Mouse (Mus musculus) neural tube, embryonic 15.5 days (tissue): ENCODE results near the gene Col8a2. TPM values are rescaled to one million over a fixed set of nuclear protein-coding genes. Genes with fewer than 3 reads are reported as not detected.

Experiments used
- ATAC-seq: fragments of 200-750 bp; cut with Nextera tagmentation; 2 replicates; pipeline ENCODE4 v1.8.0; 2017; ENCODE audit warnings: mild to moderate bottlenecking, moderate TSS enrichment, moderate library complexity; ENCODE audit not compliant: low FRiP score
- H3K27ac ChIP-seq: fragments of 300-500 bp; sonication (generic); replicated peaks from 2 replicates; pipeline ENCODE4 v1.5.1; 2015; ENCODE audit warnings: mild to moderate bottlenecking, inconsistent platforms
- H3K27me3 ChIP-seq: fragments of 300-500 bp; sonication (generic); replicated peaks from 2 replicates; pipeline ENCODE4 v1.6.1; 2015; ENCODE audit warnings: inconsistent platforms
- H3K36me3 ChIP-seq: fragments of 300-500 bp; sonication (generic); 2 replicates; pipeline ENCODE4 v1.6.1; 2015; ENCODE audit warnings: inconsistent platforms
- H3K4me1 ChIP-seq: fragments of 300-500 bp; sonication (generic); 2 replicates; pipeline ENCODE4 v1.6.1; 2015; ENCODE audit warnings: inconsistent platforms
- H3K4me2 ChIP-seq: fragments of 300-500 bp; sonication (generic); 2 replicates; pipeline ENCODE4 v1.6.1; 2015; ENCODE audit warnings: inconsistent platforms, mild to moderate bottlenecking, moderate library complexity
- H3K4me3 ChIP-seq: fragments of 300-500 bp; sonication (generic); replicated peaks from 2 replicates; pipeline ENCODE4 v1.5.1; 2015; ENCODE audit warnings: mild to moderate bottlenecking, inconsistent platforms
- H3K9ac ChIP-seq: fragments of 300-500 bp; sonication (generic); replicated peaks from 2 replicates; pipeline ENCODE4 v1.6.1; 2015; ENCODE audit warnings: mild to moderate bottlenecking, inconsistent platforms
- H3K9me3 ChIP-seq: fragments of 300-500 bp; sonication (generic); replicated peaks from 2 replicates; pipeline ENCODE4 v1.6.1; 2016; ENCODE audit warnings: inconsistent platforms
- WGBS: fragments of 180-500 bp; shearing (Covaris S2); methylation state at CpG from one replicate; pipeline ENCODE4 v1.1.7; 2015; ENCODE audit warnings: mixed read lengths; 5-methylcytosine and 5-hydroxymethylcytosine counted together
- polyA plus RNA-seq: library from polyadenylated mRNA; unstranded; fragments of >200 nt; fragmentation: Nextera tagmentation; extraction: Ambion mirVana; gene quantifications from 2 replicates; pipeline ENCODE4 v1.2.1, GENCODE M21; 2015

Gene Col8a2
- polyA plus RNA-seq, 1 experiment from 2014 or later = 7.4 TPM

DNA sequence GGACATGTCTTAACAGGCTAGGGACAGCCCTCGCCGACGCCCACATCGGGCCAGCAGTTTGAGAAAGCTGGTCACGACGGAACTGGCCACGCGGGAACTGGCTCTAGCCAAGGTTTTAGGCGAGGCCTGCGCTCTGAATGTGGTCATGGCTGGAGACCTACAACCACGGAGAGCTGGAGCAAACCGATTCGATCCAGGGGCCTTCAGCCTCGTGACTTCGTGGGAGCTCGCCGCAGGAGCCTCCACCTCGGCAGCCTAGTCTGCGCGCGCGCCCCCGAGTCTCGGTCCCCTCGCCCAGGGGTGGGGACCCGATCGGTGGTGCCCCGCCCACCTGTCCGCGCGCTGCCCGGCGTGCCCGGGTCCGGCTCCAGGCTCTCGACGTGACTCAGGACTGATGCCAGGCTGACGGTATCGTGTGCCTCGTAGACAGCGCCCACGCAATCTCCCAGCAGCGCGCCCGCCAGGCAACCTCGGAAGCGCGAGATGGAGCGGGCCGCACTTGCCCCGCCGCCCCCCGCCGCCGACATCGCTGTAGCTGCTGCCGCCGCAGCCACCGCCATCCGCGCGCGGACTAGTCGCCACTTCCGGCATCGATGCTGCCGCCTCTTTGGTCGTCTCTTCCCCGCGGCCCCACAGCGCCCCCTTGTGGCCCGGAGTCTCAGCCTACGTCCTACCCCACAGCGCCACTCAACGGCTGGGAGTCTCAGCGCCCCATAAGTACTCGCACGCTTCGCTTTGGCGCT lies 34.7 kb downstream of the Col8a2 start, which contains the start of gene Adprhl2:
Gene Adprhl2, minus strand, starts transcription at position 593 of the 743 bp plus-strand sequence.
- Histone ChIP-seq H3K27ac (peak within 1 kb of the TSS; percentile 91), H3K27me3 (peaks cover 23% of the 10 kb centered on the region), H3K4me1 (peaks cover 33% of the 10 kb centered on the region), H3K4me3 (peak within 1 kb of the TSS; percentile 77), H3K9ac (peak within 1 kb of the TSS; percentile 74), H3K9me3 (no peaks in the 10 kb centered on the region), H3K36me3 (peaks cover 24% of the 10 kb centered on the region), H3K4me2 (peak within 1 kb of the TSS; percentile 81)
- peak; percentile 87 for ATAC-seq
- under 1% methylated on average over 73 of the region's 80 CpGs for WGBS

DNA sequence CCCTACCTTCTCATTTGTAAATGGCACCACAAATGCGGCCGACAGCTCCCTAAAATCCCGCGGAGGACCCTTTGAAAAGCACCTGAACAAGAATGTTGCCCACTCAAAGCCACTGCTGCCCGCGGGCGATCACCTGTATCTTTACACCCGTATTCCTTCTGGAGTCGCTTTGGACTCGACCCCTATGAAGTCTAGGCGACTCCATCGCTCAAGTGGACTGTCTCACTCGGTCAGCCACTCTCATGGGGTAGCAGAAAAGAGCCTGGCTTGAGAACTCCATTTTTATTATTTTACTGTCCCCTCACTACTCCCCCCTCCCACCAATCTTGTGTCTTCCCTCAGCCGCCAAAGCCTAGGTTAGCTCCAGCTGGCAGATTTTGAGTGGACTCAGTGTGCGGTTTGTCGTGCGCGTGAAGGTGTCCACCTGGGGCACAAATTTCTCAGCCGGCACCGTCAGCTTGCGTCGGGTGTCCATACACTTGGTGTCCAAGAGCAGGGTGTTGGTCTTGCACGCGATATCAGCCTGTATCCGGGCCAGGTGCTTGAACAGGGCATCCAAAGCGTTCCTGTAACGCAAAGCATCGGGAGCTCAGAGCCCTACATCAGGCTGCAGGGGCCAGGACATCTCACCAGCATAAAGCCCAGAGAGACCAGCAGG lies 35.4 kb downstream of the Col8a2 start:
- Histone ChIP-seq H3K4me2 (peak overlapping the region; percentile 81), H3K4me3 (peak overlapping the region; percentile 77), H3K9ac (no peak overlapping the region; the same call in 1 of the 2 replicates), H3K27me3 (peaks cover 23% of the 10 kb centered on the region), H3K9me3 (no peaks in the 10 kb centered on the region), H3K36me3 (peaks cover 17% of the 10 kb centered on the region), H3K27ac (no peak overlapping the region), H3K4me1 (peaks cover 33% of the 10 kb centered on the region)
- peak; percentile 35 for ATAC-seq
- 54% methylated on average over 28 of the region's 28 CpGs for WGBS

DNA sequence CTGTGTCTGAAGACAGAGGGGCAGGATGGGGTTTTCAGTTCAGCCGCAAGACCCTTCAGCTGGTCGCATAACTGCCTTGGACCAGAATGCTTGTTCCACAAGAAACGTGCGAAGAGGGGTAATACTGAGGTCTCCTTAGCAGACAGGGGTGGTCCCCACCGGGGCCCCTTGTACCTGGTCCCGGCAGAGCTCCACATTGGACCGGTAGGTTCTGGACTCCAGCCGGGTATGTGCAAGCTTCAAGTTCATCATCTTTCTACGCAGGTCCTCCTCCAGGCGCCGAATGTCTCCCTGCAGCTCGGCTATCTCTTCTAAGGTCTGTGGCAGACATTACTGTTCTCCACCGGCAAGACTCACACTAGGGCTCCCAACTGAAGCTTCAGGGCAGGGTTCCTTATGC lies 36.1 kb downstream of the Col8a2 start:
- ATAC-seq = no peak
- peaks cover 23% of the 10 kb centered on the region for H3K27me3 ChIP-seq
- no peak overlapping the region for H3K4me3 ChIP-seq
- no peak overlapping the region for H3K9ac ChIP-seq
- no peaks in the 10 kb centered on the region for H3K9me3 ChIP-seq
- H3K4me2 ChIP-seq = no peak overlapping the region
- 95% methylated on average over 13 of the region's 13 CpGs for WGBS
- peaks cover 10% of the 10 kb centered on the region for H3K36me3 ChIP-seq
- peaks cover 33% of the 10 kb centered on the region for H3K4me1 ChIP-seq
- no peak overlapping the region for H3K27ac ChIP-seq

DNA sequence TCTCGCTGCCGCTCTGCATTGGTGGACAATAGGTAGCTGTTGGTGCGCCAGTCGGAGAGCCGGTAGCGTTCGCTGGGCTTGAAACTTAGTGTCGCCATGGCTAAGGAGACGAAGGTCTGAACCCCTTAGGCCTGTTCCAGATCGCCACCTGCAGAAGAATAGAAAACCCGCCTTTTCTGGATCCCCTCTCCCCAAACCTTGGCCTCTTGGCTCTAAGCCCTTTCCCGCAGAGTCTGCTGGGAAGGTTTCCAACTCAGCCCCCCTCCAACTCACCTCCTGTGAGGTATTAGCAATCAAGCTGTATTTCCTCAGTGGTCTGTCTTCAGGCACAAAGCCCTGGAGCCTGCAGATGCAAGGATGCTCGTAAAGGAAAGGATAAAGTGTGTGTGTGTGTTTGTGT lies 38.3 kb downstream of the Col8a2 start:
- Histone ChIP-seq H3K27me3 (peaks cover 23% of the 10 kb centered on the region), H3K4me3 (no peak overlapping the region), H3K4me2 (peak overlapping the region; percentile 46), H3K9me3 (no peaks in the 10 kb centered on the region), H3K36me3 (peaks cover under 1% of the 10 kb centered on the region; the same call in 1 of the 2 replicates), H3K4me1 (peaks cover 29% of the 10 kb centered on the region), H3K9ac (no peak overlapping the region), H3K27ac (no peak overlapping the region)
- no peak for ATAC-seq
- 28% methylated on average over 13 of the region's 13 CpGs for WGBS

DNA sequence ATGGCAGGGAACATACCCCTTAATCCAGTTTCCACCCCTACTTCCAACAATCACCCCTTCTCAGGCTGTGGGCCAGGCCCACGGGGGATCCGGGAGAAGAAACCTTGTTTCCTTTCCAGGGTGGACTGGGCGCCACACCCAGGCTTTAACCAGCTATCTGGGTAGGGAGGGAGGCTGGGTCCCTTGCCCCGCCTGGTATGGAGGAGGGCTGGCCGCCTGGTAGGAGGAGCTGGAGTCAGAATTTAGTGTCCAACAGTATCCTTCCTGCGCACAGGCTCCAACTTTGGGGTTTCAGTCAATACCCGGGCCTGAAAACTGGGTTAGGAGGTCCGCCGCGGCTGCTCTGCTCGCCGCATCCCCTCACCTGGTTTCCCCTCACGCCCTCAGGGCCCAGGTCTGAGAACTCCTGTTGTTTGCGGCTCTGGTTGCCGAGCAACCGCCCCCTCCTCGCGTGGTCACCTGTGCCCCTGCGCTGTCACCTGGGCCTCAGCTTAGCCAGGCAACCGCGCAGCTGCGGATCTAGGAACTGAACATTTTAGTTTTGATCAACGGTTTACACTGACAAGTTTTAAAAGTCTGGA lies 38.8 kb downstream of the Col8a2 start, which contains the start of gene Tekt2:
Gene Tekt2, minus strand, starts transcription at position 408 of the 581 bp plus-strand sequence.
- H3K27me3 ChIP-seq = peaks cover 23% of the 10 kb centered on the region
- peaks cover 24% of the 10 kb centered on the region for H3K4me1 ChIP-seq
- no peaks in the 10 kb centered on the region for H3K9me3 ChIP-seq
- ATAC-seq = no peak
- H3K27ac ChIP-seq = no peak within 1 kb of the TSS
- WGBS = 11% methylated on average over 23 of the region's 23 CpGs
- H3K36me3 ChIP-seq = no peaks in the 10 kb centered on the region
- H3K4me3 ChIP-seq = peak within 1 kb of the TSS; percentile 12; the same call in 1 of the 2 replicates
- H3K9ac ChIP-seq = no peak within 1 kb of the TSS
- peak within 1 kb of the TSS; percentile 46 for H3K4me2 ChIP-seq

DNA sequence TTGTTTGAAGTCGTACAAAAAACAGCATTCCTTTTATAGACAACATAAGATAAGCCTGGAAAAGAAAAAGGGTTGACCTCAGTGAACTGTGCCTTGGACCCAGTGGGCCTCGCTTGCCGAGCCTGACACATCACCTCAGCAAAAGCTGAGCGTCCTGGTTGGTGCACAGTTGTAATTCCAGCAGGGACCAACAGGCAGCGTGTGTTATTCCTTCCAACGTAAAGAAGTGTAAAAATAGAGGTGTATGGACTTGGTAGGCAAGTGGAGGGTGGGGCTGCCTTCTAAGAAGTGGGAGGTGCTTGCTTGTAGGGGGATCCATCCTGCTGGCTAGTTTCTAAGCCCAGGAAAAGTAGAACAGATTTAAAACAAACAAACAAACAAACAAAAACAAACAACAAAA lies 39.4 kb downstream of the Col8a2 start:
- Histone ChIP-seq H3K9ac (no peak overlapping the region), H3K9me3 (no peaks in the 10 kb centered on the region), H3K36me3 (no peaks in the 10 kb centered on the region), H3K27ac (no peak overlapping the region), H3K4me1 (peaks cover 18% of the 10 kb centered on the region), H3K4me3 (no peak overlapping the region), H3K27me3 (peaks cover 23% of the 10 kb centered on the region), H3K4me2 (no peak overlapping the region)
- no peak for ATAC-seq
- 28% methylated on average over 6 of the region's 6 CpGs for WGBS

DNA sequence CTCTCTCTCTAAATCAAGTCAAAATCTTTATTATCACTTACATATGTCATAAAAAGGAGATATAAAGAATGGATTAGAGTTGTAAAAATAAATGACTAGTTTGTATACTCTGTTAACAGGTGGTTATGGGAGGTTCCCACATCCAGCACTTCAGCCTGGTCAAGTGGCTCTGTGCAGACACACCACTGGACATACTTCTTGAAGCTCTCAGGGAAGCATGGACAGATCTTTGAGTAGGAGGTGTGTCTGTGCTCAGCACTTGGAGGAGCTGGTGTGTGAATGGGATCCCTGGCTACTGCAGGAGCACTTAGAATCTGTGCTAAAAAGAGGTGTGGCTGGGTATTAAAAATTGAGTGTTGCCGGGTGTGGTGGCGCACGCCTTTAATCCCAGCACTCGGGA lies 43.7 kb downstream of the Col8a2 start:
- Histone ChIP-seq H3K36me3 (0 out of 2 replicates have a peak, but pooled peaks cover 4% of the 10 kb centered on the region), H3K27me3 (peaks cover 3% of the 10 kb centered on the region; the same call in 1 of the 2 replicates), H3K4me1 (peaks cover 4% of the 10 kb centered on the region), H3K4me2 (no peak overlapping the region), H3K9me3 (no peaks in the 10 kb centered on the region), H3K4me3 (no peak overlapping the region), H3K27ac (no peak overlapping the region), H3K9ac (no peak overlapping the region)
- 94% methylated on average over 4 of the region's 4 CpGs for WGBS
- ATAC-seq = no peak

DNA sequence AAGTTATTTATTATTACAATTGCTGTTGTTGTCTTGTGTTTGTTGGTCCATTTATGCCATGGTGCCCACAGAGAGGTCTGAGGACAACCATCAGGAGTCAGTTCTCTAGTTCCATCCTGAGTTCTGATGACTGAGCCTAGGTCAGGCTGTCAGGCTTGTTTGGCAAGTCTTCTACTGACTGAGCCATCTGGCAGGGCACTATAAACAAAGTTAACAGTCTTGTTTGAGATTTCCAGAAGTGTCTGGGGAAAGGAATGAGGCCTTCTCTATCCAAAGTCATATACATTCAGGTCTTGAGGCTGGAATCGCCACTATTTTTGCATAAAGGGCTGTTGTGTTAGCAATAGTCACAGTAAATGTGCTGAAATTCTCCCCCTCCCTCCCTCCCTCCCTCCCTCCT lies 45.2 kb downstream of the Col8a2 start:
- Histone ChIP-seq H3K4me2 (no peak overlapping the region), H3K9me3 (no peaks in the 10 kb centered on the region), H3K36me3 (0 out of 2 replicates have a peak, but pooled peaks cover 4% of the 10 kb centered on the region), H3K27ac (no peak overlapping the region), H3K27me3 (no peaks in the 10 kb centered on the region), H3K4me1 (no peaks in the 10 kb centered on the region), H3K4me3 (no peak overlapping the region), H3K9ac (no peak overlapping the region)
- ATAC-seq = no peak
- 80% methylated on average over 1 of the region's 1 CpGs for WGBS

DNA sequence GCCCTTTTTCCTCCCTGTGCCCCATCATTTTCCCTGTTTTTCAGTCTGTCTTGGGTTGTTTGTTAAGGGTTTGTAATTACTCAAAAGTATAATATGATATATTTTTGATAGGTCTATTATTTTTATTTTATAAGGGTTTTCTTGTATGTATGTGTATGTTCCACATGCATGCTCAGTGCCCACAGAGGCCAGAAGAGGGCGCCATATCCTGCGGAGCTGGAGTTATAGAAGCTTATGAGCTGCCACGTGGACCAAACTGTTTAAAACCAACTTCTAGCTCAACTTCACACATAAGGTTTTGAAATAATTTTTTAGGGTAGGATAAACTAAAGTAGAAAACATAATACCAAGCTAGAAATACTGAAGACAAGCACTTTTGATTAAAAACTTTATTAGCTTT lies 45.8 kb downstream of the Col8a2 start:
- H3K36me3 ChIP-seq = 0 out of 2 replicates have a peak, but pooled peaks cover 4% of the 10 kb centered on the region
- no peaks in the 10 kb centered on the region for H3K4me1 ChIP-seq
- H3K27ac ChIP-seq = no peak overlapping the region
- H3K9ac ChIP-seq = no peak overlapping the region
- no peak for ATAC-seq
- H3K4me3 ChIP-seq = no peak overlapping the region
- 48% methylated on average over 3 of the region's 3 CpGs for WGBS
- H3K27me3 ChIP-seq = no peaks in the 10 kb centered on the region
- H3K4me2 ChIP-seq = no peak overlapping the region
- no peaks in the 10 kb centered on the region for H3K9me3 ChIP-seq

DNA sequence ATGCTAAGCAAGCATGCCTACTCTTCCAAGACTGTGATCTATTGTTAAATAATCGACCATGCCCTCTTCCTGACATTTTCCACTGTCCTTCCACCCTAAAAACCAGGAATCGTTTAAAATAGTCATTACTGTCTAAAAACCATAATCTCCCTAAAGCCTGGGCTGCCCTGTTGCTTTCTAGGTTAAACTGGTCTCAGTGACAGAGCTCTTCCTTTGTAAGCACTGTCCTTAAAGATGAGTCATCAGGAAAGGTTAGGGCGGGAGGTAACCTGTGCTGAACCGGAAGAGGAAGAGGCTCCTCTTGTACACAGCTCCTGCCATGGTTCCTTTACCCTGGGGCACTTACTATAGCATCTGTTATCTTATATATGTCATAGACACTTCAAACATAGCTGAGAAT lies 52.9 kb downstream of the Col8a2 start:
- Histone ChIP-seq H3K36me3 (peaks cover 2% of the 10 kb centered on the region), H3K9ac (no peak overlapping the region), H3K27ac (no peak overlapping the region), H3K4me2 (no peak overlapping the region), H3K4me3 (no peak overlapping the region), H3K27me3 (no peaks in the 10 kb centered on the region), H3K4me1 (no peaks in the 10 kb centered on the region), H3K9me3 (no peaks in the 10 kb centered on the region)
- ATAC-seq = no peak
- WGBS = 50% methylated on average over 4 of the region's 4 CpGs

DNA sequence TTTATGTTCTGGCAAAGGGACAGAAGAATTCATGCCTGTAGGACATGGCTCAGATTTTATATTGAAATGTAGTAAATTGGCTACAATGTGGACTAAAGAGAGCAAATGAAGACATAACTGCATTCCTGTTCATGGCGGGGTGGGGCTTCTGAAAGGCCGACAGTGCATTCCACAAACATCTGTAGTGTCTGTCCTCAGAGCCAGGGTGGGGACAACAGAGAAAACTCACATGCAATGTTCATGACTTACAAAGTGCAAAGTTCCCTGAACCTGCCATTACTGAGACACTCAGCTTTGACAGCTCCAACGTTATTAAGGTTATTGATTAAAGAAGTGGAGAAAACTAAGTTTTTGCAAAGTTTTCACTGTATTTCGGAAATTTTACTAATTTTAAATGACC lies 56.9 kb downstream of the Col8a2 start:
- H3K9ac ChIP-seq = no peak overlapping the region
- no peak overlapping the region for H3K4me2 ChIP-seq
- WGBS = 85% methylated on average over 4 of the region's 4 CpGs
- H3K9me3 ChIP-seq = no peaks in the 10 kb centered on the region
- no peak for ATAC-seq
- no peaks in the 10 kb centered on the region for H3K27me3 ChIP-seq
- no peak overlapping the region for H3K27ac ChIP-seq
- no peak overlapping the region for H3K4me3 ChIP-seq
- peaks cover 24% of the 10 kb centered on the region for H3K36me3 ChIP-seq
- no peaks in the 10 kb centered on the region for H3K4me1 ChIP-seq
